Mouse (Mus musculus) MEL-GATA-1-ER (cell line): Measurements from ENCODE around the gene Dnah3.

ENCODE experiments used
- DNase-seq: peaks from one replicate; pipeline ENCODE4 v3.0.0-alpha.2; 2012; ENCODE audit warnings: low read depth; ENCODE audit errors: extremely low read depth

Gene Dnah3

GRCm38 (mm10) chr7:119879171-119879570, 215.9 kb downstream of the Dnah3 start:
- DNase-seq = no peak

GRCm38 (mm10) chr7:119875776-119876440, 219.2 kb downstream of the Dnah3 start:
- DNase-seq = no peak

DNA sequence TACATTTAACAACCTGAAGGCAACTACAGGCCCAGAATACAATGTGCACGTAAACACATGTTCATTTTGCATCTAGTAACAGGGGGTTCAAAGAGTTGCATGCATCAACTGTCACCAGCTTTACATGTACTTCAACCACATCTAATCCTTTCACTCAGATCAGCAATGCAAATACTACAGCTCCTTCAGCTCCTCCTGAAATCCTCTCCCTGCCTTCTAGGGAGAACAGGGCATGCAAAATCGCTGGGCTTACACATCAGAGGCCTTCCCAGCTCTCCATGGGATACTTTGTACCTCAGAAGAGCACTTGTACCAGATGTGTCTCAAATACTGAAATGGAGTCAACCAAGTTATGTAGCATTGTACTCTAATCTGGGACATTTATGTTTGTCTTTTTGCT, 222.0 kb downstream of the Dnah3 start:
- no peak for DNase-seq
